Mouse (Mus musculus) heart, embryonic 14.5 days (tissue): ENCODE data around the gene Stk35. TPM values are rescaled to one million over a fixed set of nuclear protein-coding genes. Genes with fewer than 3 reads are reported as not detected.

Experiments used
- ATAC-seq: fragments of 200-750 bp; cut with Nextera tagmentation; 2 replicates; pipeline ENCODE4 v1.8.0; 2017; ENCODE audit warnings: low read depth, moderate TSS enrichment; ENCODE audit not compliant: insufficient number of reproducible peaks, insufficient read depth, low FRiP score
- H3K27ac ChIP-seq, 2 experiments: fragments of 200-500 bp in 1 of 2; fragments of 300-500 bp in 1 of 2; sonication (generic) in 1 of 2; replicated peaks in 1 of 2; 2 replicates each; pipeline ENCODE4 v1.5.1; 2012 to 2014; ENCODE audit warnings: low read depth in 2 of 2, low read length in 2 of 2, control low read depth in 1 of 2, mild to moderate bottlenecking in 1 of 2, mixed read lengths in 1 of 2; ENCODE audit not compliant: control insufficient read depth in 1 of 2, insufficient read depth in 1 of 2
- H3K27me3 ChIP-seq: fragments of 300-500 bp; sonication (generic); 2 replicates; pipeline ENCODE4 v1.6.1; 2014; ENCODE audit warnings: mild to moderate bottlenecking, low read length, control low read depth; ENCODE audit not compliant: control insufficient read depth, insufficient read depth
- H3K36me3 ChIP-seq: fragments of 300-500 bp; sonication (generic); 2 replicates; pipeline ENCODE4 v1.6.1; 2014; ENCODE audit warnings: mild to moderate bottlenecking, control low read depth, low read length, mixed read lengths; ENCODE audit not compliant: control insufficient read depth, insufficient read depth
- H3K4me1 ChIP-seq, 2 experiments: fragments of 200-500 bp in 1 of 2; fragments of 300-500 bp in 1 of 2; sonication (generic) in 1 of 2; 2 replicates each; pipeline ENCODE4 v1.6.1; 2012 to 2014; ENCODE audit warnings: low read length in 2 of 2, control low read depth in 1 of 2, mixed read lengths in 1 of 2; ENCODE audit not compliant: control insufficient read depth in 2 of 2, insufficient read depth in 2 of 2
- H3K4me2 ChIP-seq: fragments of 300-500 bp; sonication (generic); 2 replicates; pipeline ENCODE4 v1.6.1; 2014; ENCODE audit warnings: mild to moderate bottlenecking, low read length
- H3K4me3 ChIP-seq, 2 experiments: fragments of 200-500 bp in 1 of 2; fragments of 300-500 bp in 1 of 2; sonication (generic) in 1 of 2; 2 replicates each; pipeline ENCODE4 v1.5.1; 2012 to 2014; ENCODE audit warnings: low read length in 2 of 2, mild to moderate bottlenecking in 2 of 2, control low read depth in 1 of 2, low read depth in 1 of 2, moderate library complexity in 1 of 2; ENCODE audit not compliant: control insufficient read depth in 1 of 2, insufficient read depth in 1 of 2
- H3K9ac ChIP-seq: fragments of 300-500 bp; sonication (generic); 2 replicates; pipeline ENCODE4 v1.6.1; 2014; ENCODE audit warnings: mild to moderate bottlenecking, low read length
- H3K9me3 ChIP-seq: fragments of 300-500 bp; sonication (generic); 2 replicates; pipeline ENCODE4 v1.6.1; 2016; ENCODE audit warnings: low read length, control low read depth; ENCODE audit not compliant: control insufficient read depth
- WGBS: fragments of 180-500 bp; shearing (Covaris S2); extraction: QIAGEN DNeasy Blood & Tissue Kit; methylation state at CpG from one replicate; pipeline ENCODE4 v1.1.7; 2014; 5-methylcytosine and 5-hydroxymethylcytosine counted together
- polyA plus RNA-seq: library from polyadenylated mRNA; unstranded; fragments of >200 nt; fragmentation: Nextera tagmentation; extraction: Ambion mirVana; gene quantifications from 2 replicates; pipeline ENCODE4 v1.2.1, GENCODE M21; 2014

Stk35 gene
- polyA plus RNA-seq, 1 experiment from 2014 or later = 10.4 TPM

DNA sequence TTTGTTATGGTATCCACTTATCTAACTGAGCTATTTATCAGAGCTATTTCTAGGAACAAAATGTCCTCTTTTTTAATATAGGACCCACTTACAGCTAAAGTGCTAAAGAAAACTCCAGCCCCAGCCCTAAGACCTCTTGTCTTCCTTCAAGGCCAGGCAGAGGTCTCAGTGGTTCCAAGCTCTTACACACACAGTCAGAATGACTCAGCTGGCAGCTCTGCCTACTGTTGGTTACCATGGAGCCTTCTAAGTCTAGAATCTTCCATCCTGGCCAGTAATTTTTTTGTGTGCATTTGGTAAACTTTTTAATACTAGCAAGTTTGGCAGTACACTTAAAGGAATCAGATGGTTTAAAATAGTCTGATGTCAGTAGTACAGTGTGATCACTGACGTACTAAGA lies 19.6 kb downstream of the Stk35 start:
- Histone ChIP-seq H3K36me3 (peaks cover 21% of the 10 kb centered on the region), H3K9ac (no peak overlapping the region; the same call in 1 of the 2 replicates), H3K4me3 (no peak overlapping the region), H3K4me1 (peaks cover 41 to 72% of the 10 kb centered on the region in 2 experiments), H3K27me3 (no peaks in the 10 kb centered on the region), H3K4me2 (no peak overlapping the region), H3K27ac (peak overlapping the region in 1 of 2 experiments; percentile 84; a peak in 2 of 4 replicates), H3K9me3 (no peaks in the 10 kb centered on the region)
- 80% methylated on average over 1 of the region's 1 CpGs for whole genome bisulfite sequencing
- ATAC-seq = no peak

DNA sequence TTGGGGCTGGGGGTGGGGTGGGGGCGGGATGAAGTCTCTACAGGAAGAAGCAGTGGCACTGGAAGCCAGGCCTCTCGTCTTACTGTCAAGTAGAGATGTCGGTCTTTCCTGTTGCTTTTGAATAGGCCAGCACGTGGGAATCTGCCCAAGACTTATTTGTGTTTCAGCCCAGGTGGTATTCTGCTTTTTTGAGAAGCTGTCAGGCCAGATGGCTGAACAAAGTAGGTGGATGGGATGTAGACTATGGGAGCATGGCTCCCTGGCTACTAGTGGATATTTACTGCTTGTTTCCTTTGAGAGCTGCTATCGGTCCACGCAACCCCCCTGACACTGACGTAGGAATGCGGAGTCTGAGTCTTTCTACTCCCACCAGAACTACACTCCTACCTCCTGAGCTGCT lies 20.7 kb downstream of the Stk35 start:
- no peaks in the 10 kb centered on the region for H3K27me3 ChIP-seq
- peaks cover 17% of the 10 kb centered on the region for H3K36me3 ChIP-seq
- H3K4me3 ChIP-seq = no peak overlapping the region
- no peak overlapping the region for H3K9ac ChIP-seq
- H3K4me1 ChIP-seq = peaks cover 41 to 62% of the 10 kb centered on the region in 2 experiments
- H3K9me3 ChIP-seq = no peaks in the 10 kb centered on the region
- no peak for ATAC-seq
- 66% methylated on average over 8 of the region's 8 CpGs for WGBS
- H3K27ac ChIP-seq = no peak overlapping the region
- no peak overlapping the region for H3K4me2 ChIP-seq

DNA sequence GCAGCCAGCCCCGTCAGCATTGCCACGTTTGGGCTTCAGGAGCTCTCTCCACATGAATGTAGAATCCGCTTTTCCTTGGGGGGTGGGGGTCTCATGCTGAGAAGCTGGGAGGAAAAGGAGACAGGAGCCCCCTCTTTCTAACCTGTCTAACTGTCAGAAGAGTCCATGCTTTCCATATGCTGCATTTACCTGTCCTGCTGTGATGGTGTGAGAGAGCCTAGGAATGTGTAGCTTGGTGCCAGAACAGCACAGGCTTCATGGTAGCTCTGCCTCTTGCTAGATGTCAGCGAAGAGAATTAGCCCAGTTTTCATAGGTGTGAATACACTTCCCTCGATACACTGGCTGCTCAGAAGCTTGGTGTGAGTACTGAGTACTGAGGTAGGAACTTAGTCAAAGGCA lies 21.3 kb downstream of the Stk35 start:
- no peak for ATAC-seq
- Histone ChIP-seq H3K27ac (no peak overlapping the region), H3K4me1 (peaks cover 39 to 62% of the 10 kb centered on the region in 2 experiments), H3K9ac (no peak overlapping the region), H3K4me3 (no peak overlapping the region), H3K36me3 (peaks cover 11% of the 10 kb centered on the region), H3K9me3 (no peaks in the 10 kb centered on the region), H3K4me2 (no peak overlapping the region), H3K27me3 (no peaks in the 10 kb centered on the region)
- WGBS = 83% methylated on average over 5 of the region's 5 CpGs

DNA sequence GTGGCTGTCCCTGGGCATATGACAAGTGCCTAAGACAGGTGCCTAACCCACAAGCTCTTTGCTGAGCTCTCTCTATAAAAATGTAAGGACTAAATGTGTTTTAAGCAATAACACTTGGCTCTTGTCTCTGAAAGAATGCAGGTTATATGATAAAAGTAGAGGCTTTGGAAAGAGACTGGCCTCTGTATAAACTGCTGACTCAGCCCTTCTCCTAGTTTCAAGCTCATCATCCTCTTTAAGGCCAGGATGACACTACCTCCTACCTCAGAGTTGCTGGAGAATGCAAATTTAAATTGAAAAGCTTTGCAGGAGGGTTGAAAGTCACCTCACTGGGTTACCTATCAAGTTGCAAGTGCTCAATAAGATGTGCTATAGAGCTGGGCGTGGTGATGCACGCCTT lies 23.0 kb downstream of the Stk35 start:
- H3K9ac ChIP-seq = no peak overlapping the region
- H3K27me3 ChIP-seq = no peaks in the 10 kb centered on the region
- WGBS = 92% methylated on average over 2 of the region's 2 CpGs
- peaks cover 21% of the 10 kb centered on the region for H3K36me3 ChIP-seq
- H3K4me2 ChIP-seq = peak overlapping the region; percentile 17
- no peak overlapping the region for H3K4me3 ChIP-seq
- peak overlapping the region; percentile 20 to 38; a peak in 2 of 4 replicates for H3K27ac ChIP-seq
- no peaks in the 10 kb centered on the region for H3K9me3 ChIP-seq
- H3K4me1 ChIP-seq = peaks cover 30 to 47% of the 10 kb centered on the region in 2 experiments
- no peak for ATAC-seq

DNA sequence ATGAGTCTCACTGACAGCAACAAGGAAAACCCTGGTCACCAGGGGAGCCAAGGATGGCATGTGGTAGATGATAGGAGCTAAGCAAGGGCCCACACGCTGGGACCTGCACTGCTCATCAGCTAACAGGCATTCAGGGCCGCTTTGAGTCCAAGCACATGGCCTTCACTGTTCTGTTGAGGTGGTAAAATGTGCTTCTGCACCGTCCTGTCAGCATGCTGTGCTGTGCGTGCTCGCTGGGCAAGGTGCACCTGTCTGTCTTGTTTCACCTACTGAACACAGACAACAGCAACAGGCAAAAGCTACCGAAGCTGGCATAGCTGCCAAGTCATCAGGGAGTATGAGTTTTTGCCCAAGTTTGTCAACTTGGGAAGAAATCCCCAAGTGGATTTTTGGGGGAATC lies 23.9 kb downstream of the Stk35 start:
- Histone ChIP-seq H3K9me3 (no peaks in the 10 kb centered on the region), H3K4me3 (no peak overlapping the region), H3K27me3 (no peaks in the 10 kb centered on the region), H3K4me2 (no peak overlapping the region), H3K4me1 (peaks cover 23 to 42% of the 10 kb centered on the region in 2 experiments), H3K27ac (no peak overlapping the region), H3K9ac (no peak overlapping the region), H3K36me3 (peaks cover 30% of the 10 kb centered on the region)
- 89% methylated on average over 6 of the region's 6 CpGs for WGBS
- no peak for ATAC-seq

DNA sequence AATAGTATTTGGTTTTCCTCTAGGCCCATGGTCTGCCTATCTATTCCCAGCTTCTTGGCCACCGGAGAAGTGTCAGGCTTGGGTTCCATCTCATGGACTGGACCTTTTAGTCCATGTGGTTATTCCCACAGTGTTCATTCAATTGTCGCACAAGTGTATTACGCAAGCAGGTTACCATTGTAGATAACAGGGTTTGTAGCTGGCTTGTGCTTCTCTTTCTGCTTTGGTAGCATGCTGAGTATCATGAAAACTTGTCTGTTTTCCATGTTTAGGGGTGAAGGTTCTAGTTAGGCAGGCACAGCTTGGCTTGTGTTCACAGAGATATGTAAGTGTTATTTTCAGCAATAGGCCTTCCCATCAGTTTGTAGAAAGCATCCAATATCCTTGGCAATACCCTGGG lies 25.8 kb downstream of the Stk35 start:
- ATAC-seq = no peak
- Histone ChIP-seq H3K9ac (no peak overlapping the region), H3K27ac (no peak overlapping the region), H3K9me3 (no peaks in the 10 kb centered on the region), H3K36me3 (peaks cover 49% of the 10 kb centered on the region), H3K4me2 (no peak overlapping the region), H3K4me1 (peaks cover 11 to 30% of the 10 kb centered on the region in 2 experiments), H3K4me3 (no peak overlapping the region), H3K27me3 (no peaks in the 10 kb centered on the region)
- 94% methylated on average over 3 of the region's 3 CpGs for WGBS

DNA sequence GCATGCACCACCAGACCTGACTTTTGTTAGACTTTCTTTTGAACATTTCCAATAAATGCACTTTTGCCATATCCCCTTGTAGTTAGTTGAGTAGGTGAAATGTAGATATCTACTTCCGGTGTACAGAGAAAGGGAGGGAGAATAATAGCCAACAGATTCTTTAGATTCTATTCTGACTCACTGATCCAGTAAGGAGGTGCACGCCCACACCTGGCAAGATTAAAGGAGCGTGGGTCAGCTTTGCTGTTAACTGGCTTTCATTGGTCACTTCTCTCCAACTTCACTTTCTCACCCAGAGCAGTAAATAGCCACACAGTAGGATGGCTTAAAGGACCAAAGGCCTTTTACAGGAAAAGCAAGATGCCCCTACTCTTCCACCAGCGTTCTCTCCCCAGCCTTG lies 32.7 kb downstream of the Stk35 start:
- 69% methylated on average over 4 of the region's 4 CpGs for WGBS
- no peak overlapping the region for H3K9ac ChIP-seq
- no peak for ATAC-seq
- no peaks in the 10 kb centered on the region for H3K9me3 ChIP-seq
- peaks cover 3 to 11% of the 10 kb centered on the region in 2 experiments; a peak in 2 of 4 replicates for H3K4me1 ChIP-seq
- no peak overlapping the region for H3K4me3 ChIP-seq
- H3K27ac ChIP-seq = no peak overlapping the region
- no peak overlapping the region for H3K4me2 ChIP-seq
- peaks cover 39% of the 10 kb centered on the region for H3K36me3 ChIP-seq
- no peaks in the 10 kb centered on the region for H3K27me3 ChIP-seq

DNA sequence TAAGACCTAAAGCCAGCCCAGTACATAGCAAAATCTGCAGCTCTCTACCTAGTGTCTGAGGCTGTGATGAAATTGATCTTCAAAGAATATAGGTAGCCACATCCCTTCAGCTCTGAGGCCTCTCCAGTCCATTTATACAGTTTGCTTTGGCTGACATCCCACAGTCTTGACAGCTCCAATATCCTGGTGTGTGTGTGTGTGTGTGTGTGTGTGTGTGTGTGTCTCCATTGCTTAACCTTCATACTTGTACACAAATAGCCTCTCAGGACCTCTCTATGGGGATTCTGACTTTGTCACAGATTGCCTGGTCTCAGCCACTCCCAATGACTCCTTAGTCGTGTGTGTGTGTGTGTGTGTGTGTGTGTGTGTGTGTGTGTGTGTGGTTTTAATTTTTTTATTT lies 33.9 kb downstream of the Stk35 start:
- Histone ChIP-seq H3K4me1 (peaks cover 1 to 7% of the 10 kb centered on the region in 2 experiments; a peak in 2 of 4 replicates), H3K4me2 (no peak overlapping the region), H3K27me3 (no peaks in the 10 kb centered on the region), H3K9ac (no peak overlapping the region), H3K36me3 (peaks cover 27% of the 10 kb centered on the region), H3K27ac (no peak overlapping the region), H3K9me3 (no peaks in the 10 kb centered on the region), H3K4me3 (no peak overlapping the region)
- WGBS = 54% methylated on average over 1 of the region's 1 CpGs
- no peak for ATAC-seq
